In genomic region chr5:136622721-136623542, GRCm38 (mm10) we compare ENCODE assay signal across 8 mouse cellular contexts. TPM values are rescaled to one million over a fixed set of nuclear protein-coding genes. Genes with fewer than 3 reads are reported as not detected.
DNase-seq lines count a peak whose midpoint lies in the region; ATAC-seq lines count a peak whose summit lies in the region.

No protein-coding gene starts in this region.

- peak overlapping the region; percentile 27 for H3K9ac ChIP-seq in hindbrain, embryonic 12.5 days

- WGBS in hindbrain, embryonic 12.5 days: 3% methylated on average over 43 of the region's 43 CpGs

- peak; percentile 69 for DNase-seq in Muller cell, postnatal 12 days (ENCODE audit: inconsistent ontology term)
- DNase-seq in cerebellum, adult 8-10 months: peak; percentile 62
- DNase-seq in layer of hippocampus, postnatal 25 days (ENCODE audit: extremely low spot score in 1 of 2, low spot score in 1 of 2): peak; percentile 59 to 68
- peak; percentile 82 for DNase-seq in lung, postnatal 36 days
- peak; percentile 73 for DNase-seq in retina, embryonic 14.5 days (ENCODE audit: low spot score)
- DNase-seq in thymus, postnatal 36 days: peak; percentile 88

- H3K9me3 ChIP-seq in hindbrain, embryonic 12.5 days (replicated peaks): no peaks in the 10 kb centered on the region

- peaks cover 46% of the 10 kb centered on the region for H3K27me3 ChIP-seq in hindbrain, embryonic 12.5 days

- H3K4me2 ChIP-seq in hindbrain, embryonic 12.5 days (replicated peaks): peak overlapping the region; percentile 65

- H3K36me3 ChIP-seq in hindbrain, embryonic 12.5 days: no peaks in the 10 kb centered on the region

- H3K4me1 ChIP-seq in hindbrain, embryonic 12.5 days: peaks cover 14% of the 10 kb centered on the region

- no peak overlapping the region for H3K27ac ChIP-seq in hindbrain, embryonic 12.5 days

- peak; percentile 57; the same call in 1 of the 2 replicates for ATAC-seq in frontal cortex, adult (ENCODE audit: low TSS enrichment)
- ATAC-seq in hindbrain, embryonic 12.5 days (ENCODE audit: low FRiP score): no peak

- H3K4me3 ChIP-seq in hindbrain, embryonic 12.5 days: peak overlapping the region; percentile 33

RNA-seq across cellular contexts. Expression of gene Cux1, which starts 55.6 kb away (rescaled TPM):
- polyA plus RNA-seq in hindbrain, embryonic 12.5 days (2016; fragmentation: Nextera tagmentation; extraction: Ambion mirVana): 114 and 117 TPM in 2 replicates
- total RNA-seq in layer of hippocampus, postnatal 25 days (2021): 10 to 100 TPM; 36.6 to 37.1 TPM
